Mouse (Mus musculus) thymus, adult 2 months (tissue): Measurements from ENCODE around the gene Fhl5.

Experiments used
- CTCF ChIP-seq: fragments of 200-500 bp; IDR thresholded peaks from 2 replicates; pipeline ENCODE4 v1.5.1; 2012; ENCODE audit warnings: mild to moderate bottlenecking, control low read depth, low read length, moderate library complexity, borderline replicate concordance; ENCODE audit not compliant: control insufficient read depth, poor library complexity, insufficient read depth; ENCODE audit errors: extremely low read depth
- POLR2A ChIP-seq: fragments of 200-500 bp; IDR thresholded peaks from 2 replicates; pipeline ENCODE4 v1.6.1; 2012; ENCODE audit warnings: mild to moderate bottlenecking, low read length, control low read depth, moderate library complexity; ENCODE audit not compliant: control insufficient read depth, poor library complexity, insufficient read depth; ENCODE audit errors: extremely low read depth

GRCm38 (mm10) chr4:25267144-25267543 lies 24.5 kb upstream of the Fhl5 start:
- TF ChIP-seq CTCF = no peak
- TF ChIP-seq POLR2A = no peak
